Mouse (Mus musculus) lung, postnatal 4 days (tissue): ENCODE measurements around the gene Nr2f6.
A peak's percentile ranks its signal among the peaks of the same experiment; 100 is the strongest.
"Not testable (repeated sequence)": the region's sequence is repeated elsewhere in the genome, so short reads cannot be mapped to it uniquely, and the experiment has no call there.

Experiments used
- DNase-seq, 2 experiments: peaks; one replicate each; pipeline ENCODE4 v3.0.0; 2021

The Nr2f6 gene

DNA sequence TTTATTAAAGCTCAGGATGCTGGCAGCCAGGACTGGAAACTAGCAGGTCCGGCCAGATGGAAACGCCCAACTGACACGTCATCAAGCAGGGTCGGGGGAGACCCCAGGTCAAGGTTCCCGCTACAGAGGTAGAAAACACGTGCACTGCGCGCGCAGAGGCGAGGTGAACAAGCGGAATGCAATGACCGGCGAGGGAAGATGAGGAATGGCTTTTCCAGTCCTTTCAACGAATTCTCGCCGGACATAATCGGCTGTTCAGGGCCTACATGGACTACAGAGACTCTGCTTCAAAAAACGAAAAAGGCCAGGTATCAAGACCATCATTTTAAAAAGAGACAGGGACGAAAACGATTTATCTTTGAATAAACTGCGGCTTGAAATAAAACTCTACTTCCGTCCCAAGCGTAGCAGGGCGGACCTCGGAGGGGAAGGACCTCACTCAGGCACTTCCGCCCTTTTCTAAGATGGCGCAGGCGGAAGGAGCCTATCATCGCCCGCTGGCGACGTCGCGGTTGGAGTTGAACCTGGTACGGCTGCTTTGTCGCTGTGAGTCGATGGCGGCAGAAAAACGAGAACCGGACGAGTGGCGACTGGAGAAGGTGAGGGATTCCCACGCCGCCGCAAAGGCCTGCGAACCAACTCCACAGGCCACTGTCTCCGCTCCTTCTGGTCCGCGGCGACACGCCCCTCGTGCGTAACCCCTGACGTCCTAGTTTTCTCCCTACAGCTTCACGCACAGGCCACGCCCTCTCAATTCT, 14.8 kb downstream of the Nr2f6 start, which contains the start of gene Use1:
Gene Use1 (plus strand): TSS at position 78 of the 758 bp plus-strand sequence.
- peak; percentile 92 to 94 for DNase-seq

DNA sequence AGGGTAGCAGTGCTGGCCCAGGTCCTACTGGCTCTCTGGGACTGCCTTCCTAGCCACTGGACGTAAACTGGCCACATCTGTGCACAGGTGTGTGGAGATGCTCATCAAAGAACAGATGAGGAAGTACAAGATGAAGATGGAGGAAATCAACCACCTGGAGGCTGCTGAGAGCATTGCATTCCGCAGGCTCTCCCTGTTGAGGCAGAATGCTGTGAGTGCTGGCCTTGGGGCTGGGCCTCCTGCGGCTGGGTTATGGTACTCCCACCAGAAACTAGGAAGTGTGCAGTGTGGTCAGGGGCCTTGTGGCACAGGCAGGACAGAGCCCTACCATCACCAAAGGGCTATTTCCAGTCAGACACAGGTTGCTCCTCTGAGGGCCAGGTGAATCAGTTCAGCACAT, 23.7 kb downstream of the Nr2f6 start:
- DNase-seq = no peak

DNA sequence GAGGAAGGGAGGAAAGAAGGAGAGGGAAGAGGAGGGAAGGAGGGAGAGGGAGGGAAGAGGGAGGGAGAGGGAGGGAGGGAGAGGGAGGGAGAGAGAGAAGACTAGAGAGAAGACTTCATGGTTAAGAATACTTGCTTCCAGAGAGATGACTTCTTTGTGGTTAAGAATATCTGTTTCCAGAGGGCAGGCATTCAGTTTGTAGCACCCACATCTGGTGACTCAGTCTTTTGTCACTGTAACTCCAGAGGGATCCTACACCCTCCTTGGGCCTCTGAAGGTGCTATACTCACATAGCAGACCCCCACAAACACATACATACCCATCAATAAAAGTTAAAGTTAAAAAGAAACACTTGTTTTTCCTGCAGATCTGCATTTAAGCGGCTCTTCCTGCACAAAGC, 30.2 kb downstream of the Nr2f6 start:
- DNase-seq = no peak

DNA sequence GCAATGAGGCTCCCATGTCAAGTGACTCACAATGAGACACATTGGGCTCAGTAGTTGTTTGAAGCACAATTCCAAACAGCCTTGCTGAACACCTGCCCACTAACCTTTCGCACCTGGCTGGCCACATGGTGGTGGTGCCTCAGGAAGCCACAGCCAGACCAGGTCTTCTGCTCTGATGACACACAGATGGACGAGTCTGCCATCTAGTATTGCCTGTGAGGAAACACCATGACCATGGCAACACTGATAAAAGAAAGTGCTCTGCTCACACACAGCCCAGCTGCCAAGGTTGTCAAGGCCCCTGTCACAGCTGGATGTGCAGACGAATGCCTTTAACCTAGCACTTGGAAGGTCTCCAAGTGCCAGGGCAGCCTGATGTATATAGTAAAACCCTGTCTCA, 30.6 kb downstream of the Nr2f6 start:
- no peak for DNase-seq

DNA sequence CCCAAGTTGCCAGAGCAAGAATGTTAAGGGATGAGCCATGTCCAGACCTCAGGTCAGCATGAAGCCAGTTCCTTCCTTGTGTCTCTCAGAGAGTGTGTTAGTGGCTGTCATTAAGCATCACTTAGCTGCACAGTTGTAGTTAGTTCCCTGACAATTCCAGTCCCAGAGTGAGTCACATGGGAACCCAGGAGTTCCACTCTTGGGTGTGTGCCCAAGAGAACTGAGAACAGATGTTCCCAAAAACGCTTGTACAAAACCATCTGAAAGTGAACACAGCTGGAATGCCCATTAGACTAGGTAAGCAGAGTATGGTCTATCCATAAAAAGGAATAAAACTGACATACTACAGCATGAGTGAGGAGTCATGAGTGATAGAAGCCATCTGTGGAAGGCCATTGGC, 35.2 kb downstream of the Nr2f6 start:
- no peak for DNase-seq

GRCm38 (mm10) chr8:71340625-71341024, 41.1 kb downstream of the Nr2f6 start:
- DNase-seq = peak in 1 of 2 experiments; percentile 39

- DNase-seq = not testable (repeated sequence)
Measured at GRCm38 (mm10) chr8:71337834-71338233, 43.9 kb downstream of the Nr2f6 start.

GRCm38 (mm10) chr8:71324848-71325247, 56.9 kb downstream of the Nr2f6 start:
- peak in 1 of 2 experiments; percentile 53 for DNase-seq
